Mouse (Mus musculus) G1E (cell line): ENCODE data around the gene B3galnt2.

Experiments used
- CTCF ChIP-seq: IDR thresholded peaks from 2 replicates; pipeline ENCODE4 v1.5.1; 2012; ENCODE audit warnings: low read depth, low read length, inconsistent platforms, mixed read lengths
- GATA1 ChIP-seq: IDR thresholded peaks from 2 replicates; pipeline ENCODE4 v1.6.1; 2012; ENCODE audit warnings: borderline replicate concordance, low read length, inconsistent platforms, mixed read lengths
- GATA2 ChIP-seq: IDR thresholded peaks from 2 replicates; pipeline ENCODE4 v1.6.1; 2012; ENCODE audit warnings: low read depth, low read length, inconsistent platforms, borderline replicate concordance

DNA sequence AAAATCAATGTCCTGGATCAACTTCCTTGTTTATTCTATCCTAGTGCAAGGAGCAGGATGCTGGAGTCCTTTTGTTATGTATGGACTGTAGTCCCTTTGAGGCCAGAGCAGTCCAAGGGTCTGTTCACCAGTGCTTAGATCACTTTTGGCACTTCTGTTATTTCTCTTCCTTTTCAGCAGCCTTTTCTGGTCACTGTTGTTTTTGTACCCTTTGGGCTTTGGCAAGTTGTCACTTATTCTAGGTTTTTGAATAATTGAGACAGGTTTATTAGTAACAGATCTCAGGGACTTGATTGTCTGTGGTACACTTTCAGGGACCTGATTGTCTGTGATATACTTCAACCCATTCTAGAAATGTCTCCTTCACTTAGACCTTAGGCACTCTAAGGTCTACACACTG is 31.7 kb upstream of the B3galnt2 start:
- no peak for TF ChIP-seq CTCF
- TF ChIP-seq GATA1: no peak
- TF ChIP-seq GATA2: no peak
